Mouse (Mus musculus) left cerebral cortex, postnatal 36 days (tissue): Measurements from ENCODE around the gene Spsb2. TPM values are rescaled to one million over a fixed set of nuclear protein-coding genes. Genes with fewer than 3 reads are reported as not detected.
A peak's percentile ranks its signal among the peaks of the same experiment; 100 is the strongest.
"Not testable (repeated sequence)": the region's sequence is repeated elsewhere in the genome, so short reads cannot be mapped to it uniquely, and the experiment has no call there.

Source experiments
- DNase-seq, 2 experiments: peaks; one replicate each; pipeline ENCODE4 v3.0.0; 2021 to 2022; ENCODE audit warnings: low spot score in 2 of 2, mixed read lengths in 1 of 2
- intact Hi-C: fragments of 180-260 bp; cut with DNase I; formaldehyde crosslinking; loops from one replicate; pipeline ENCODE4 v1.15.1; 2025
- total RNA-seq, 2 experiments: library from RNA; stranded (reverse); gene quantifications; 2 replicates each; pipeline ENCODE4 v1.2.3; 2021

Spsb2 gene
- total RNA-seq, 2 experiments from 2014 or later = 4.9 TPM

GRCm38 (mm10) chr6:124813933-124814332 lies 5.5 kb downstream of the Spsb2 start, which contains the start of gene Tpi1:
TSS of gene Tpi1 (minus strand) at chr6:124814296.
- peak; percentile 87 to 89 for DNase-seq
- intact Hi-C loops = loop anchor here (2.0 kb wide), 1 partner anchor 45 kb away; the partner anchor contains the start of gene Eno2

- intact Hi-C loops = no loop called here
These were observed 6.0 kb downstream of the Spsb2 start for GRCm38 (mm10) chr6:124814448-124814847.

GRCm38 (mm10) chr6:124814858-124815774 lies 6.7 kb downstream of the Spsb2 start:
- intact Hi-C loops = no loop called here
- DNase-seq = no peak

More at GRCm38 (mm10) chr6:124814448-124814847, 6.0 kb downstream of the Spsb2 start:
- DNase-seq = no peak

- intact Hi-C loops = no loop called here
- DNase-seq = no peak
These were observed 8.2 kb downstream of the Spsb2 start for GRCm38 (mm10) chr6:124816611-124817010.

GRCm38 (mm10) chr6:124817125-124817524 lies 8.7 kb downstream of the Spsb2 start:
- DNase-seq = no peak
- intact Hi-C loops = no loop called here

GRCm38 (mm10) chr6:124817563-124817962 lies 9.1 kb downstream of the Spsb2 start:
- intact Hi-C loops = no loop called here
- DNase-seq = no peak

GRCm38 (mm10) chr6:124817971-124818370 lies 9.5 kb downstream of the Spsb2 start:
- DNase-seq = peak in 1 of 2 experiments; percentile 38

GRCm38 (mm10) chr6:124820891-124821290 lies 12.4 kb downstream of the Spsb2 start:
- intact Hi-C loops = no loop called here
- DNase-seq = no peak

More at GRCm38 (mm10) chr6:124817971-124818370, 9.5 kb downstream of the Spsb2 start:
- intact Hi-C loops = no loop called here

- DNase-seq = no peak
- intact Hi-C loops = no loop called here
These were observed 13.6 kb downstream of the Spsb2 start for GRCm38 (mm10) chr6:124822049-124822448.

GRCm38 (mm10) chr6:124828101-124828592 lies 19.7 kb downstream of the Spsb2 start:
- intact Hi-C loops = no loop called here
- no peak for DNase-seq

- intact Hi-C loops = no loop called here
- peak; percentile 99 for DNase-seq
These were observed 20.7 kb downstream of the Spsb2 start, which contains the start of the genes Usp5 and Cdca3 for GRCm38 (mm10) chr6:124828868-124829798. TSS of gene Usp5 (minus strand) at chr6:124829484. TSS of gene Cdca3 (plus strand) at chr6:124829547.

- intact Hi-C loops = no loop called here
- peak; percentile 90 to 92 for DNase-seq
These were observed 21.6 kb downstream of the Spsb2 start for GRCm38 (mm10) chr6:124829799-124830700.

- DNase-seq, intact Hi-C loops: not testable (repeated sequence)
These were observed 22.7 kb downstream of the Spsb2 start for GRCm38 (mm10) chr6:124831199-124831598.

- intact Hi-C loops = no loop called here
- no peak for DNase-seq
These were observed 23.2 kb downstream of the Spsb2 start for GRCm38 (mm10) chr6:124831649-124832048.

GRCm38 (mm10) chr6:124834512-124835081 lies 26.1 kb downstream of the Spsb2 start:
- no peak for DNase-seq
- intact Hi-C loops = no loop called here

- intact Hi-C loops = no loop called here
These were observed 27.1 kb downstream of the Spsb2 start for GRCm38 (mm10) chr6:124835531-124835930.

GRCm38 (mm10) chr6:124836411-124836810 lies 27.9 kb downstream of the Spsb2 start:
- DNase-seq = no peak
- intact Hi-C loops = no loop called here

More at GRCm38 (mm10) chr6:124835531-124835930, 27.1 kb downstream of the Spsb2 start:
- DNase-seq = no peak

GRCm38 (mm10) chr6:124839805-124840204 lies 31.3 kb downstream of the Spsb2 start:
- intact Hi-C loops = no loop called here
- DNase-seq = no peak
